Mouse (Mus musculus): ENCODE measurements around the gene 5730596B20Rik. TPM values are rescaled to one million over a fixed set of nuclear protein-coding genes. Genes with fewer than 3 reads are reported as not detected.
A peak's percentile ranks its signal among the peaks of the same experiment; 100 is the strongest.

The 5730596B20Rik gene
- polyA plus RNA-seq, 1 experiment from 2014 or later = not detected

- no peak overlapping the region for H3K27ac ChIP-seq
- 14% methylated on average over 30 of the region's 30 CpGs for WGBS (ENCODE audit: missing documents)
- H3K36me3 ChIP-seq (ENCODE audit: inconsistent target) = no peaks in the 10 kb centered on the region
- no peaks in the 10 kb centered on the region for H3K79me2 ChIP-seq (ENCODE audit: inconsistent target)
- H3K4me3 ChIP-seq (ENCODE audit: inconsistent target) = no peak overlapping the region
These were observed 38.7 kb downstream of the 5730596B20Rik start for GRCm38 (mm10) chr6:52215771-52216535.

GRCm38 (mm10) chr6:52216691-52217458 lies 39.6 kb downstream of the 5730596B20Rik start:
- peak overlapping the region; percentile 15; the same call in 1 of the 2 replicates for H3K4me3 ChIP-seq (ENCODE audit: inconsistent target)

GRCm38 (mm10) chr6:52217459-52217768 lies 40.1 kb downstream of the 5730596B20Rik start:
- H3K36me3 ChIP-seq (ENCODE audit: inconsistent target) = no peaks in the 10 kb centered on the region
- no peaks in the 10 kb centered on the region for H3K79me2 ChIP-seq (ENCODE audit: inconsistent target)
- WGBS (ENCODE audit: missing documents) = under 1% methylated on average over 23 of the region's 25 CpGs
- H3K4me3 ChIP-seq (ENCODE audit: inconsistent target) = peak overlapping the region; percentile 15; the same call in 1 of the 2 replicates
- no peak overlapping the region for H3K27ac ChIP-seq

More at GRCm38 (mm10) chr6:52216691-52217458, 39.6 kb downstream of the 5730596B20Rik start:
- 2% methylated on average over 60 of the region's 60 CpGs for WGBS (ENCODE audit: missing documents)
- H3K79me2 ChIP-seq (ENCODE audit: inconsistent target) = no peaks in the 10 kb centered on the region
- H3K27ac ChIP-seq = no peak overlapping the region
- no peaks in the 10 kb centered on the region for H3K36me3 ChIP-seq (ENCODE audit: inconsistent target)

GRCm38 (mm10) chr6:52217895-52218642 lies 40.8 kb downstream of the 5730596B20Rik start:
- 17% methylated on average over 23 of the region's 23 CpGs for WGBS (ENCODE audit: missing documents)
- no peak overlapping the region for H3K27ac ChIP-seq
- no peaks in the 10 kb centered on the region for H3K79me2 ChIP-seq (ENCODE audit: inconsistent target)
- no peaks in the 10 kb centered on the region for H3K36me3 ChIP-seq (ENCODE audit: inconsistent target)
- H3K4me3 ChIP-seq (ENCODE audit: inconsistent target) = no peak overlapping the region

GRCm38 (mm10) chr6:52218643-52219215 lies 41.4 kb downstream of the 5730596B20Rik start:
- no peak overlapping the region for H3K27ac ChIP-seq
- no peaks in the 10 kb centered on the region for H3K79me2 ChIP-seq (ENCODE audit: inconsistent target)
- 49% methylated on average over 14 of the region's 14 CpGs for WGBS (ENCODE audit: missing documents)
- H3K4me3 ChIP-seq (ENCODE audit: inconsistent target) = no peak overlapping the region
- H3K36me3 ChIP-seq (ENCODE audit: inconsistent target) = no peaks in the 10 kb centered on the region

GRCm38 (mm10) chr6:52219234-52219942 lies 42.1 kb downstream of the 5730596B20Rik start:
- no peaks in the 10 kb centered on the region for H3K79me2 ChIP-seq (ENCODE audit: inconsistent target)
- H3K4me3 ChIP-seq (ENCODE audit: inconsistent target) = no peak overlapping the region
- H3K36me3 ChIP-seq (ENCODE audit: inconsistent target) = no peaks in the 10 kb centered on the region
- WGBS (ENCODE audit: missing documents) = 83% methylated on average over 9 of the region's 9 CpGs
- no peak overlapping the region for H3K27ac ChIP-seq

- Histone ChIP-seq H3K79me2 (ENCODE audit: inconsistent target) (no peaks in the 10 kb centered on the region), H3K4me3 (ENCODE audit: inconsistent target) (no peak overlapping the region), H3K27ac (no peak overlapping the region), H3K36me3 (ENCODE audit: inconsistent target) (no peaks in the 10 kb centered on the region)
- WGBS (ENCODE audit: missing documents) = 56% methylated on average over 32 of the region's 32 CpGs
These were observed 42.9 kb downstream of the 5730596B20Rik start for GRCm38 (mm10) chr6:52220003-52220864.

GRCm38 (mm10) chr6:52220865-52221310 lies 43.6 kb downstream of the 5730596B20Rik start:
- Histone ChIP-seq H3K36me3 (ENCODE audit: inconsistent target) (no peaks in the 10 kb centered on the region), H3K4me3 (ENCODE audit: inconsistent target) (peak overlapping the region; percentile 26; the same call in 1 of the 2 replicates), H3K27ac (no peak overlapping the region), H3K79me2 (ENCODE audit: inconsistent target) (no peaks in the 10 kb centered on the region)
- 15% methylated on average over 12 of the region's 12 CpGs for WGBS (ENCODE audit: missing documents)

GRCm38 (mm10) chr6:52221337-52221992 lies 44.2 kb downstream of the 5730596B20Rik start, which contains the start of gene Hoxa7:
Gene Hoxa7 (minus strand): TSS chr6:52221854.
- Histone ChIP-seq H3K79me2 (ENCODE audit: inconsistent target) (no peaks in the 10 kb centered on the region), H3K36me3 (ENCODE audit: inconsistent target) (no peaks in the 10 kb centered on the region), H3K27ac (no peak within 1 kb of the TSS), H3K4me3 (ENCODE audit: inconsistent target) (peak within 1 kb of the TSS; percentile 26)
- WGBS (ENCODE audit: missing documents) = 1% methylated on average over 46 of the region's 46 CpGs

- Histone ChIP-seq H3K79me2 (ENCODE audit: inconsistent target) (no peaks in the 10 kb centered on the region), H3K4me3 (ENCODE audit: inconsistent target) (no peak overlapping the region; the same call in 1 of the 2 replicates), H3K27ac (no peak overlapping the region), H3K36me3 (ENCODE audit: inconsistent target) (no peaks in the 10 kb centered on the region)
- 20% methylated on average over 21 of the region's 21 CpGs for WGBS (ENCODE audit: missing documents)
These were observed 44.8 kb downstream of the 5730596B20Rik start for GRCm38 (mm10) chr6:52221993-52222685.

- no peaks in the 10 kb centered on the region for H3K36me3 ChIP-seq (ENCODE audit: inconsistent target)
- 42% methylated on average over 13 of the region's 13 CpGs for WGBS (ENCODE audit: missing documents)
- no peak overlapping the region for H3K27ac ChIP-seq
- H3K4me3 ChIP-seq (ENCODE audit: inconsistent target) = no peak overlapping the region
- H3K79me2 ChIP-seq (ENCODE audit: inconsistent target) = no peaks in the 10 kb centered on the region
These were observed 45.4 kb downstream of the 5730596B20Rik start for GRCm38 (mm10) chr6:52222729-52223128.

Measured in macrophage (primary cell).